Mouse (Mus musculus) bone marrow macrophage, adult 2 months (primary cell): ENCODE results near the gene 1700011L22Rik.

Experiments
- CTCF ChIP-seq: IDR thresholded peaks from 2 replicates; pipeline ENCODE4 v1.5.1; 2012; ENCODE audit warnings: low read depth, mild to moderate bottlenecking, low read length, moderate library complexity
- POLR2A ChIP-seq: IDR thresholded peaks from 2 replicates; pipeline ENCODE4 v1.6.1; 2012; ENCODE audit warnings: mild to moderate bottlenecking, low read depth, low read length, borderline replicate concordance

GRCm38 (mm10) chr8:79222106-79222751, 26.1 kb downstream of the 1700011L22Rik start:
- TF ChIP-seq POLR2A (no peak), CTCF (no peak)
